8 mouse cellular contexts compared by ENCODE assay signal in genomic region chr3:100490010-100490300, GRCm38 (mm10). TPM values are rescaled to one million over a fixed set of nuclear protein-coding genes. Genes with fewer than 3 reads are reported as not detected.
DNase-seq lines count a peak whose midpoint lies in the region; ATAC-seq and TF ChIP-seq lines count a peak whose summit lies in the region.

No protein-coding gene starts in this region.

- peak overlapping the region; percentile 78 for H3K4me2 ChIP-seq in CH12.LX (ENCODE audit: insufficient read depth, low read depth, poor library complexity, severe bottlenecking)
- peak overlapping the region; percentile 97 for H3K4me2 ChIP-seq in forebrain, embryonic 15.5 days (replicated peaks)
- peak overlapping the region; percentile 72 for H3K4me2 ChIP-seq in liver, embryonic 14.5 days (ENCODE audit: low read depth)

- no peak for TF ChIP-seq POLR2A in CH12.LX (IDR thresholded peaks at IDR 0.05; ENCODE audit: low read depth, low read length)

- WGBS in forebrain, embryonic 15.5 days, result 16% methylated on average over 4 of the region's 4 CpGs
- WGBS in liver, embryonic 14.5 days (ENCODE audit: insufficient replicate concordance), result 19% methylated on average over 4 of the region's 4 CpGs

- H3K4me3 ChIP-seq in gastrocnemius, adult 2 months, result peak overlapping the region; percentile 94
- peak overlapping the region; percentile 67 to 78 (median 69) for H3K4me3 ChIP-seq in CH12.LX (replicated peaks in 1 of 3; ENCODE audit: low read depth in 2 of 3, low read length in 2 of 3, poor library complexity in 1 of 3)
- H3K4me3 ChIP-seq in forebrain, embryonic 15.5 days, result peak overlapping the region; percentile 71
- H3K4me3 ChIP-seq in liver, embryonic 14.5 days (ENCODE audit: insufficient read depth in 1 of 2, low read depth in 2 of 2, low read length in 2 of 2), result peak overlapping the region; percentile 77 to 95

- in situ Hi-C loops in CH12.LX (cut with MboI; ENCODE audit: low pct_ligation_motif_present, low pct_unique_long_range_greater_than_20kb, low sequenced_read_pairs), result no loop called here

- no peaks in the 10 kb centered on the region for H3K9me3 ChIP-seq in CH12.LX (replicated peaks; ENCODE audit: low read length)
- no peaks in the 10 kb centered on the region for H3K9me3 ChIP-seq in forebrain, embryonic 15.5 days
- H3K9me3 ChIP-seq in liver, embryonic 14.5 days (ENCODE audit: control insufficient read depth, low read length), result no peaks in the 10 kb centered on the region

- peaks cover 7 to 38% of the 10 kb centered on the region in 2 experiments for H3K4me1 ChIP-seq in CH12.LX (ENCODE audit: control insufficient read depth in 1 of 2, insufficient read depth in 2 of 2)
- peaks cover 13% of the 10 kb centered on the region for H3K4me1 ChIP-seq in forebrain, embryonic 15.5 days
- peaks cover 25 to 29% of the 10 kb centered on the region in 2 experiments for H3K4me1 ChIP-seq in liver, embryonic 14.5 days (replicated peaks; ENCODE audit: control insufficient read depth in 2 of 2, insufficient read depth in 2 of 2, low read length in 1 of 2)

- no peak; the same call in 1 of the 2 replicates for ATAC-seq in forebrain, embryonic 15.5 days (replicated peaks)
- ATAC-seq in liver, embryonic 14.5 days (ENCODE audit: insufficient read depth), result no peak

- TF ChIP-seq EP300 in CH12.LX (IDR thresholded peaks at IDR 0.05; ENCODE audit: low read length), result no peak
- TF ChIP-seq EP300 in liver, embryonic 14.5 days (IDR thresholded peaks at IDR 0.05; ENCODE audit: low read depth), result no peak

- dilution Hi-C loops in CH12.LX (cut with MboI; ENCODE audit: extremely low pct_ligation_motif_present, extremely low pct_unique_long_range_greater_than_20kb, low sequenced_read_pairs), result no loop called here

- TF ChIP-seq RAD21 in CH12.LX (IDR thresholded peaks at IDR 0.05; ENCODE audit: low read depth, low read length), result no peak

- DNase-seq in gastrocnemius, adult 2 months, result no peak
- no peak for DNase-seq in gastrocnemius, adult 8-10 months (ENCODE audit: low spot score in 2 of 2)
- no peak for DNase-seq in CH12.LX (ENCODE audit: extremely low read depth)
- DNase-seq in liver, embryonic 14.5 days (ENCODE audit: low read depth in 3 of 3, low spot score in 3 of 3), result no peak
- DNase-seq in adrenal gland, postnatal 36 days, result no peak
- DNase-seq in thymus, postnatal 36 days, result no peak
- no peak for DNase-seq in kidney, adult 18-20 months

- no peak for TF ChIP-seq CTCF in gastrocnemius, adult 2 months (IDR thresholded peaks at IDR 0.05)
- no peak for TF ChIP-seq CTCF in CH12.LX (conservative IDR thresholded peaks at IDR 0.05 in 1 of 2, IDR thresholded peaks at IDR 0.05 in 1 of 2; ENCODE audit: low read depth in 2 of 2, low read length in 2 of 2)
- TF ChIP-seq CTCF in liver, embryonic 14.5 days (IDR thresholded peaks at IDR 0.05; ENCODE audit: low read depth), result no peak

- 0 out of 2 replicates have a peak overlapping the region, but pooled peaks have one; percentile 70 for H3K9ac ChIP-seq in CH12.LX (ENCODE audit: insufficient read depth, low read depth)
- peak overlapping the region; percentile 47; the same call in 1 of the 2 replicates for H3K9ac ChIP-seq in forebrain, embryonic 15.5 days (replicated peaks)
- peak overlapping the region; percentile 90 for H3K9ac ChIP-seq in liver, embryonic 14.5 days (replicated peaks)

- H3K27ac ChIP-seq in gastrocnemius, adult 2 months, result no peak overlapping the region
- no peak overlapping the region for H3K27ac ChIP-seq in CH12.LX (ENCODE audit: insufficient read depth, low read depth)
- H3K27ac ChIP-seq in forebrain, embryonic 15.5 days (replicated peaks), result no peak overlapping the region
- peak overlapping the region; percentile 68 for H3K27ac ChIP-seq in liver, embryonic 14.5 days

- intact Hi-C loops in gastrocnemius, adult 2 months (cut with DNase I), result no loop called here

- peaks cover 24% of the 10 kb centered on the region for H3K79me2 ChIP-seq in CH12.LX (replicated peaks; ENCODE audit: control insufficient read depth, extremely low read depth, insufficient read depth, poor library complexity, severe bottlenecking)

- H3K36me3 ChIP-seq in CH12.LX (replicated peaks in 1 of 2; ENCODE audit: control insufficient read depth in 1 of 2, insufficient read depth in 1 of 2, low read length in 1 of 2), result peaks cover 0 to 2% of the 10 kb centered on the region in 2 experiments
- no peaks in the 10 kb centered on the region for H3K36me3 ChIP-seq in forebrain, embryonic 15.5 days
- no peaks in the 10 kb centered on the region for H3K36me3 ChIP-seq in liver, embryonic 14.5 days (replicated peaks; ENCODE audit: control insufficient read depth, insufficient read depth, low read depth)

- H3K27me3 ChIP-seq in CH12.LX (replicated peaks), result peaks cover 5% of the 10 kb centered on the region
- peaks cover 26% of the 10 kb centered on the region for H3K27me3 ChIP-seq in forebrain, embryonic 15.5 days
- no peaks in the 10 kb centered on the region for H3K27me3 ChIP-seq in liver, embryonic 14.5 days (ENCODE audit: control insufficient read depth, insufficient read depth, low read length)

TF ChIP-seq in CH12.LX, 34 proteins besides CTCF, POLR2A, EP300 and RAD21:
- TF ChIP-seq E2F4 (IDR thresholded peaks at IDR 0.05; ENCODE audit: insufficient replicate concordance, low read depth, low read length), result no peak
- TF ChIP-seq MAFK (IDR thresholded peaks at IDR 0.05; ENCODE audit: insufficient replicate concordance, low read length), result no peak
- TF ChIP-seq PAX5 (IDR thresholded peaks at IDR 0.05; ENCODE audit: low read length), result no peak
- no peak for TF ChIP-seq MAZ (IDR thresholded peaks at IDR 0.05; ENCODE audit: low read depth, low read length)
- TF ChIP-seq TBP (conservative IDR thresholded peaks at IDR 0.05; ENCODE audit: low read depth, low read length), result no peak
- no peak for TF ChIP-seq USF1 (IDR thresholded peaks at IDR 0.05; ENCODE audit: low read depth, low read length)
- TF ChIP-seq ZKSCAN1 (IDR thresholded peaks at IDR 0.05; ENCODE audit: borderline replicate concordance, low read depth, low read length), result no peak
- no peak for TF ChIP-seq ETS1 (conservative IDR thresholded peaks at IDR 0.05; ENCODE audit: low read depth, low read length)
- no peak for TF ChIP-seq JUND (conservative IDR thresholded peaks at IDR 0.05; ENCODE audit: low read depth, low read length)
- no peak for TF ChIP-seq MAX (IDR thresholded peaks at IDR 0.05; ENCODE audit: low read length)

RNA-seq across cellular contexts. Expression of gene Tent5c, which starts 0.8 kb away (rescaled TPM):
- 1 to 10 TPM; 1.2 to 1.3 TPM for total RNA-seq in gastrocnemius, adult 2 months (2021)
- 1 to 10 TPM in 3 of 4 experiments, under 1 TPM in 1; 0.91 to 1.6 (median 1.2) TPM for total RNA-seq in gastrocnemius, adult 8-10 months (2022)
- 12.3 and 18.6 TPM in 2 replicates for total RNA-seq in CH12.LX (2012; rRNA removed)
- 9.5 and 10.6 TPM in 2 replicates for total RNA-seq in CH12.LX (2014; rRNA removed)
- polyA plus RNA-seq in CH12.LX (2012; ENCODE audit: insufficient read length, low read depth), result 16.0 and 18.7 TPM in 2 replicates
- polyA plus RNA-seq in forebrain, embryonic 15.5 days (2015; fragmentation: Nextera tagmentation; extraction: Ambion mirVana), result 3.1 and 3.2 TPM in 2 replicates
- 43.2 and 44.1 TPM in 2 replicates for polyA plus RNA-seq in liver, embryonic 14.5 days (2012; rRNA removed)
- 73.8 and 75.0 TPM in 2 replicates for polyA plus RNA-seq in liver, embryonic 14.5 days (2014; fragmentation: Nextera tagmentation; extraction: Ambion mirVana)
- total RNA-seq in adrenal gland, postnatal 36 days (2021), result 10 to 100 TPM in 1 of 2 experiments, 1 to 10 TPM in 1; 6.3 to 12.5 TPM
